Mouse (Mus musculus): ENCODE measurements around the gene Trim38.

DNA sequence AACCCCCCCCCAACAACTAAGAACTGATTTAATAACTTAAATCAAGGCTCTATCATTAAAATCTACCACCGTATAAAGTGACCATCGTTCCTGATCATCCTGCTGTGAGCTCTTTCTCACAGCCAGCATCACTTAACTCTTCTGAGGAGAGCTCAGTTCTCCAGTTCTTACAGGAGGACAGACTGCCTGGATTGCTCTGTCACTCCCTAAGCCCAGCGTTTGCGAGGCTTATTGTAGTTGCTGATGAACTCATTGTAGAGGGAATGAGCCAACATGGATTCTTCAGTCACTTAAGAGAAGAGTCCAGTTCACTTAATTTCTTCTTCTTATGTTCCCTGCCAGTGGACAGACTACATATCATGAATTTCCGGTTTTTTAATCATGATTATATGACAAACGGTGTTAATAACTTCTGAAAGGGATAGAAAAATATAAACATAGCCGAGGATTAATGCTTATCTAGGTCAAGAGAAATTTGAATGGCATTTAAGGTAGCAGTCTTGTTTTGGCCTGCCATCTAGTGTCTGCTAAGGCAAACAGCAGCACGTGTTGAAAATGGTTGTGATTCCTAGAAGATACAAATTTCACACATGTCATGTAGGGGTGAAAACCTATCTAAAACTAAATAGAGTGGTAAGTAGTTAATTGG is 37.4 kb upstream of the Trim38 start:
- TF ChIP-seq POLR2A (IDR thresholded peaks at IDR 0.05; ENCODE audit: control insufficient read depth, extremely low read depth, insufficient read depth, low read length, poor library complexity) (no peak), CTCF (IDR thresholded peaks at IDR 0.05; ENCODE audit: borderline replicate concordance, control insufficient read depth, extremely low read depth, insufficient read depth, low read length, poor library complexity) (no peak)

All from thymus, adult 2 months (tissue).